Mouse (Mus musculus) erythroid progenitor cell, adult 5-6 weeks (primary cell): ENCODE measurements around the gene Osbpl6. TPM values are rescaled to one million over a fixed set of nuclear protein-coding genes. Genes with fewer than 3 reads are reported as not detected.

Source experiments
- ATAC-seq: replicated peaks from 2 replicates; pipeline ENCODE4 v1.8.0; 2016; ENCODE audit warnings: moderate number of reproducible peaks, mild to moderate bottlenecking, moderate TSS enrichment, inconsistent platforms; ENCODE audit not compliant: poor library complexity, low FRiP score, severe bottlenecking
- total RNA-seq, 2 experiments: library from RNA; stranded (forward) in 1 of 2; stranded (reverse) in 1 of 2; fragments of 150-400 nt in 1 of 2; fragments of 186-747, 209-891 nt in 1 of 2; gene quantifications; 2 replicates each; pipeline versions ENCODE4 v1.2.3 to v1.2.4; 2015 to 2017; ENCODE audit warnings: low replicate concordance in 2 of 2

Gene Osbpl6
- total RNA-seq (2015; ENCODE audit: low replicate concordance) (not detected in 2 replicates), total RNA-seq (2017; ENCODE audit: low replicate concordance) (not detected in 2 replicates)

DNA sequence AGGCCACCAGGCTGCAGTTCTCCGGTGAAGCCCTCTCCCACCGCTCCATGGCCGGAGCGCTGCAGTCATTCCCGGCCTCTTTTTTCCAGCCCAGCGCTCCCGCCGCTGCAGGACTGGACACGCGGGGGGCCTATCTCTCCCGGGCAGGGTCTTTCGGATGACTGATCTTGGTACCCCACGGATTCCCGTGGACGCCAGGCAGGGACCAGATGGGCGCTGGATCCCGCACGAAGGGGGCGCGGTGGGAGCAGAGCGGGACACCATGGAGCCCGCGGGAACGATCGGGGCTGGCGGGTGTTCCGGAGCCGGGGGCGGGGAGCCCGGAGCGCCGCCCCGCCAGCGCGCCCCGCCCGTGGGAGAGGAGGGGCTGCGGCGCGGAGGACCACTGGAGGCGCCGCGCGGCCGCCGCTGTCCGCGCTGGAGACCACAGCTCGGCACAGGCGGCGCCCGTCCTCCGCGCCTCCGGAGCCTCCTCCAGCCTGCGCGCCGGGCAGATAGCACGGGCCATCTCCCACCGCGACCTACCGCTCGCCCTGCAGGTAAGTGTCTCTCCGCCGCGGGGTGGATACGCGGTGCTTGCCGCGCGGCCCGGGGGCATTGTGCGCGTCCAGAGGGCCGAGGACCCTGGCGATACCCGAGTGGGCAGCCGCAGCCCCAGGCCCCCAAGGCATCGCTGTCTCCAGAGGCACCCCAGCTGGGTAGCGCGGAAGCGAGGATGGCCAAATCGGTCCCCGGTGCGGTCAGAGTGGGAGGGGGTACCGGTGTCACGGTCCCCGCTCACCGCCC, at the start of gene Osbpl6:
Gene Osbpl6 (plus strand): TSS at position 358 of the 786 bp plus-strand sequence.
- ATAC-seq, result no peak

DNA sequence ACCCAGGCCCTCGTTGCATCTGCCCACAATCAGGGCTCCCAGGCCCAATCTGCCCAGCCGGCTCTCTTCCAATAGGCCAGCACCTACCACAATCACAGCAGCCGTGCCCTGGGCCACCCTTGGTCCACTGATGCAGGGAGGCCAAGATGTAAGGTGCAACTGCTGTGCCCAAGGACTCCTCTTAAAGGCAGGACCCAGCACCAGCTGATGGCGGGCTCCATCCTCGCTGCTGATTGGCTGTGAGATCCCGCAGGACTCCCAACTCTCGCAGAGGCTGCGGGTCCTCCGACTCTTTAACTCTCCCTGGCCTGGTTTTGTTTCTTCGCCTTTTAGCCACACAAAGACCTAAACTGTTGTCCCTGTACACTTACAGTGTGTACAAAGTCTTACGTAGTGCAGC, 46.1 kb upstream of the Osbpl6 start, which contains the start of gene Cyct:
Gene Cyct (minus strand): TSS at position 225 of the 400 bp plus-strand sequence.
- no peak for ATAC-seq

DNA sequence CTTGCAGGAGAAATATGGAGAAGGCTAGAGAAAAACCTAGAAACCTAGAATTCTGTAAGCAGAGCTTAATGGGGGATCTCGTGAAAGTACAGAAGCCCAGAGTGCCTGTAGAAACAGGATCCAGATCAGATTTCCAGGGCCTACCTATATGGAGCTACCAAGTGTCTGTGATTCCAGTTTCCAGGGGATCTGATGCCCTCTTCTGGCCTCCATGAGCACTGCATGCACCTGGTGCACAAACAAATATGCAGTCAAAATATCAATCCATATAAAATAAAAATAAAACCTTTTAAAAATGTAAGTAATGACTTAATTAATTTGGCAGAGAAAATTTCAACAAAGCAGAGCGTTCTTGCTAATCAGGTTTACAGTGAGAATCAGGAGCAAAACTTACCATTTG, 44.2 kb upstream of the Osbpl6 start:
- ATAC-seq, result no peak

DNA sequence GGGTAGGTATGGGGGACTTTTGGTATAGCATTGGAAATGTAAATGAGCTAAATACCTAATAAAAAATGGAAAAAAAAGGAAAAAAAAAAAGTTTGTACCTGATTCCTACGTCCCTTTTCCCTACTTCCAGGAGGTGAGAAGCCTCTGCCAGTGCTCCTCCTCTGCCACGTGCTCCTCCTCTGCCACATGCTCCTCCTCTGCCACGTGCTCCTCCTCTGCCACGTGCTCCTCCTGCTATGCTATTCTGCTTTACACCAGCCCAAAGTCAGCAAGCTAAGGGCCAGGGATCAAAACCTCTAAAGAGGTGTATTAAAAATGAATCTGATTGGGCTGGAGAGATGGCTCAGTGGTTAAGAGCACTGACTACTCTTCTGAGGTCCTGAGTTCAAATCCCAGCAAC, 40.5 kb upstream of the Osbpl6 start:
- no peak for ATAC-seq

DNA sequence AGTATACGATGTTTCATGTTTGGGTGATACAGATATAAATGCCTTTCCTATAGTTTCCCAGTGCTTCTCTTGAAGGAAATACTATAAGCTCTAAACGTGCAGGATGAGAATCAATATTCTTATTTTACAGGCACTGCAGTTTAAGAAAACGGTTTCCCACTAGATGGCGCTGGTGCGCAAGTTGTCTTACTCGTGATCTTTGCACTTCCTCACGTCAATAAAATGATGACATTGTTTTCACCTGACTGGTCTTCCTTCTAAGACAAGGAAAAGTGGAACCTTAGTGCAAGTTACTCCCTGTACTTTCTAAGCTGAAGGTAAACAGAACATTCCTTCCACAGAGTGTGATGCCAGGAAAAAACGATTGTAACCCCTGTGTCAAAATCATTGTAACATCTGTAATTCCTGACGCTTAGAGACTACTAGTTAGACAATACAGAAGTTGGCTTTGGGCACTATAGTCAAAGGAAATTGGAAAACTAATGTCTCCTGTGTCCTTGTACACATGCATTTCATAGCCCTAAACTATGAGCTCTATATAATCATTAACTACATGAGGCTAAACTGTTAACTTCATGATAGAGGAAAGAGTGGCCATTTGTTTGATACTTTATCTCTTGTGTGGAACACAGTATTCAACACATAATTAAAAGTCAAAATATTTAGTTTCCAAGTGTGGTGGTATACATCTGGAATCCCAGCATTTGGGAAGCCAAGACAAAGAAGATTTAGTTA, 39.0 kb upstream of the Osbpl6 start:
- no peak for ATAC-seq

DNA sequence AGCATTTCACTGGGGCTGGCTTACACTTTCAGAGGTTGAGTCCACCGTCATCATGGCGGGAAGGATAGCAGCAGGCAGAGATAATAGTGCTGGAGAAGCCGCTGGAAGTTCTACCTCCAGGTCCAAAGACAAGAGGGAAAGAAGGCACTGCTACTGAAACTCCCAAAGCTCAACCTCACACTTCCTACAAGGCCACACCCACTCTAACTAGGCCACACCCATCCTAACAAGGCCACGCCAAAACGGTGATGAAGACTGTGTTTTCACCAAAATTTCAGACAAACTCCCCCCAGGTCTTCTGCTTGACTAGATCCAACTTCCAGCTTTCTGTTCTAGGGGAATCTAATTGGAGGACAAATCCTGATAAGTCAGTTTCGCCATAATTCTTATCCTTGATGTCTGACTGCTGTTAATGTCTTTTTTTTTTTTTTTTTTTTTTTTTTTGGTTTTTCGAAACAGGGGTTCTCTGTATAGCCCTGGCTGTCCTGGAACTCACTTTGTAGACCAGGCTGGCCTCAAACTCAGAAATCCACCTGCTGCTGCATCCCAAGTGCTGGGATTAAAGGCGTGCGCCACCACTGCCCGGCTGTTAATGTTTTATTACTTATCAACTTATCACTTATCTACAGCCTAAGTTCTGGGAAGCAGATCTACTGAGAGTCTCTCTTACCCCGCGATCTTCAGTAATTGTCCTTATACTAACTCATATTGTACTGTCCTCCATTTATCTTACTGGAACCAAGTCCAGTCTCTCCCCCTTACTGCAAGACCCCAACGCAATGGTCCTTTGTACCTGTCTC, 37.2 kb upstream of the Osbpl6 start:
- ATAC-seq, result no peak

DNA sequence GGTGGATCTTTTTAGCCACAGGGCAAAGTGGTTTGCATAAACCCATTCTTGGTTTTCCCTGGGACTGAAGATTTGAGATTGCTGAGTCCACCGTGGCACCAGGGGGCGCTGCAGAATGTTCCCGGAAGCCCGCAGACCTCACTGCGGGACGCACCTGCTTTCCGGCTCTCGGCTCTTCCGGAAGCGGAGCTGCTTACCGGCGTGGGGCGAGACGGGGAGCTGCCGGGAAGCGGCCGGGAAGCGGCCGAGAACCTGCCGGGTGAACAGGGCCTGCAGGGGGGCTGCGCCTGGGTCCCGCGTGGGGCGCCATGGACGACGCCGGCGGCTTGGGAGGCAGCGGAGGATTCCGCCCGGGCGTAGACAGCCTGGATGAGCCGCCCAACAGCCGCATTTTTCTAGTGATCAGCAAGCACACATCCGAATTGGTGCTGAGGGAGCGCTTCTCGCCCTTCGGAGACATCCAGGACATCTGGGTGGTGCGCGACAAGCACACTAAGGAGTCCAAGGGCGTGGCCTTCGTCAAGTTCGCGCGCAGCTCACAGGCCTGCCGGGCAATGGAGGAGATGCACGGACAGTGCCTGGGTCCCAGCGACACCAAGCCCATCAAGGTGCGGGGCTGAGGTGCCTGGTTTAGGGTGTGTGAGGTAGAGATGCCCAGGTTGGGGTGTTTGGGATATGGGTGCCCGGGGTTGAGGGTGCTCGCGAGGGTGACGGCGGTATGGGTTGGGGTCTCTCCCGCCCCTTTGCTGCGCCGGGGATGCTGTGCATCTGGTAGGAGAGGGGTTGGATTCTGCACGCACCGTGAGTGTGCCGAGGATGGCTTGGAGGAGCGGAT, 36.3 kb upstream of the Osbpl6 start, which contains the start of gene Rbm45:
Gene Rbm45 (plus strand): TSS at position 164 of the 835 bp plus-strand sequence.
- peak; percentile 89 for ATAC-seq

DNA sequence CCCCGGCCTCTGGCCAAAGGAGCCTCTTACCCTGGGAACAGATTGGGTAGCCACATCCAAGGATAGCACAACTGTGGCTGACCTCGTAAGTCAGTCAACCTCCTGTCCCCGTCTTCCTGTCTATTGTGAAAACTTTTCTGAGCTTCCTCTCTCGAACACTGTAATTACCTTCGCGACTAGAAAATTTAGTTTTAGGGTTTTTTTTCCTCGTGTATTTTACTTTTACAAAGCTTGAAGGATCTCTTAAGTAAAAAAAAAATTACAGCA, 35.7 kb upstream of the Osbpl6 start:
- peak; percentile 46 for ATAC-seq

DNA sequence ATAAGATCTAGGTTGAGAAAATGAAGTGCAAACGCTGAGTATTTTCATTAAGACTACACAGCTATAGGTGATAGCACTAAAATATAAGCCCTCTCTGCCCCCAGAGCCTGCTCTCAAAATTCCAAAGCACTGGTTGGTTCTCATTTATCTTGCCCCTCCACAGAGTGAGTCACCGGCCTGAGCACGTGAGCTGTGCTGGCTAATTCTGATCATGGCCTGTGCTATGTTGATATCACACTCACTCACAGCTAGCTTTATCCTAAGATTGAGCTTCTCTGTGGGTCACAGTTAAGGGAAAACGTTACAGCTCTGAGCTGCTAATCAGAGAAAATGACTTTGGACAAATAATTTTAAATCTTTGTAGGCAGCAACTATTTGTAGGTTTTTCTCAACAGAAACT, 34.1 kb upstream of the Osbpl6 start:
- ATAC-seq, result no peak

DNA sequence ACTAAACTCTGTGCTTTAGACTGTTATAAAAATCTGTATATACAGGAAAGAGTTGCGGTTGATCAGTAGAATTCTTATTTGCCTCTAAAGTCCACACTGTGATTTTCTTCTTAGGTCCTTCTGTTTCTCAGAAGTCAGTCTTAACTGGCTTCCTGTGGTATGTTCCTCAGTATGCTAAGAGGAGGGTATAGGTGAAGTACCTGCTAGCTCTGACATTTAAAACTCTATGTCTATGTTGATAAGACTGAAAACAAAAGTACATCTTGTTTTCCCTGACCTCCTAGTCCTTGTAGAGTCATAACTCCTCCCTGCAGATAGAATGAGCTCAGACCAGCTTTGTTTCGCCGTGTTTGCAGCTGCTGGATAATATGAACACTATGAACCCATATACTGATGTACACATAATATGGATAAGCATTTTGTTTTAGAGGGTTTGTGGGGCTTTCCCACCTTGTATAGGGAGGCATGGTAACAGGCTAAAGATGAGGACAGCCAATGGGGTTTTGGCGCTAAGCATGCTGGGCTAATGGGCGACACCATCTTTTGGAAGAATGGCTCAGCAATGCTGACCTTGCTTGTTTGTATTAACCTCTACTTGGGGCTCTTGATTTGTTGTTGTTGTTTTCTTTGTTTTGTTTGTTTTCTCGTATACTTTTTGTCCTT, 31.6 kb upstream of the Osbpl6 start:
- ATAC-seq, result no peak

DNA sequence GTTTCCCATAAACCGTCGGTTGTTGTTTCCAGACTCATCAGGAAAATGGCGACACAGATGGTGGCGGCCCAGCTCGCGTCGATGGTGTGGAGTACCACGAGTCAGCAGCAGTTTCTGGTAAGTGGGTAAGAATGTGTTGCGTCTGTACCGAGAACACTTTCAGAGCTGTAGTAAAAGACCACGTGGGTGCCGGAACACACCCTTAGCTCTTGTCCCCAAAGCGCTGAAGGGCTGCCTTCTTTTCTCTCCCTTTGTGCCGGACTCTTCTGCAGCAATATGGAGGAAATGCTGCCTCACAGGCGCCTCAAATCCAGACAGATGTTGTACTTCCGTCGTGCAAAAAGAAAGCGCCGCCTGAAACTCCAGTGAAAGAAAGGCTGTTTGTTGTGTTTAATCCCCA, 27.7 kb upstream of the Osbpl6 start:
- ATAC-seq, result no peak

DNA sequence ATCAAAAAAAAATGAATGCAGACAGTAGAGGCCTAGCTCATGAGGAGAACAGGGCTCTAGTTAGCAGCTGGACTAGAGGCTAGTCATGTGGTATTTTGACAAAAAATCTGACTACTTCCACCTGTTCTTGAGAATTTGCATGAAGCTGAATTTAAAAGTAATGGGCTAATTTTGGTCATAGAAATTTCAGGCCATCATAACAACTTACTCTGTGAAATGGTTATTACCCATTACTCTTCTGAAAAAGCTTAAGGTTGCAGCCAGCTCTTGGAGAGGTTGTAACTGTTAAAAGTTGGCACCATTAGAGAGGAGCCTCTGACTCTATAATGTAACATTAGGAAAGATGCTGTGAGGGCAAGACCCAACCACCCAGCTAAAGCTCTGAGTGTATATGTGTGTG, 19.8 kb upstream of the Osbpl6 start:
- ATAC-seq, result no peak

DNA sequence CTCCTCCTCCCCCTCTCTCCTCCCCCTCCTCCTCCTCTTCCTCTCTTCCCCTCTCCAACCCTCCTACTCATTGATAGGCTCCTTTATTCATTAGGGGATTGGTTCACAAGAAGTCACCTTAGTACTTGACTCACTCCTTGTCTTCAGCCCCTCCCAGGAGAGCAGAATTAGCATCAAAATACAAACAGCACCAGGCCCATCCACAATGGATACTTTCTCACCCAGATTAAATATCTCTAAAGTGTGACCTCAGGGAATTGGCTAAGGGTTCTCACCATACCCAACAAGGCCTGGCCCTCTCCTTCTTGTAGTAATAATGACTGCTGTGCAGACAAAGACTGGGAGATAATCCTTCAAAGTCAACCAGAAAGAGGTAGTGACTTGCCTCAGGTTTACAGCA, 6.1 kb upstream of the Osbpl6 start:
- ATAC-seq, result no peak

DNA sequence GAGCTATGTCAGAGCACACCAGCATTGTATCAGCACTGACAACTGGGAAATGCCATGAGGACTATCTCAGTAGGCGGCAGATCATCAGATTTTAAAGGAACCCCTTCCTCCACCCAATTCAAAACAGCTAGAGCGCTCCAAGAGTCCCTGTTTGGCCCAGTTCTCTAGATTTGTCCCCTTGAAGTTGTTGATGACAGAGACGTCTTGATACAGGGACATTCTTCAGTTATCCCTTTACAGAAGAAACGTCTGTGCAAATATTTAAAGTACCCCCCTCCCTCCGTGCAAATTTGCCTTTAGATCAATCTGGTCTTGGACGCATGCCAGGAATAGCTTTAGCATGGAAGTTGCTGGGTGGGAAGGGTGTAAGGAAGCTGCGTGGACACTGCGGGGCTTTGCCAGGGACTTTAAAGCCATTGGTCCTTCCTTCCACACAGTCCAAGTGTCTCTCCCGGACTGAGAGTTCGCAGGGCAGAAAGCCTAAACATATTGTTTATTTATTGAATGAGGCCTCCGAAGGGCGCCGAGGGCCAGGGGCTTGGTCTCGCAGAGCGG, 635 bp upstream of the Osbpl6 start:
- ATAC-seq, result no peak

DNA sequence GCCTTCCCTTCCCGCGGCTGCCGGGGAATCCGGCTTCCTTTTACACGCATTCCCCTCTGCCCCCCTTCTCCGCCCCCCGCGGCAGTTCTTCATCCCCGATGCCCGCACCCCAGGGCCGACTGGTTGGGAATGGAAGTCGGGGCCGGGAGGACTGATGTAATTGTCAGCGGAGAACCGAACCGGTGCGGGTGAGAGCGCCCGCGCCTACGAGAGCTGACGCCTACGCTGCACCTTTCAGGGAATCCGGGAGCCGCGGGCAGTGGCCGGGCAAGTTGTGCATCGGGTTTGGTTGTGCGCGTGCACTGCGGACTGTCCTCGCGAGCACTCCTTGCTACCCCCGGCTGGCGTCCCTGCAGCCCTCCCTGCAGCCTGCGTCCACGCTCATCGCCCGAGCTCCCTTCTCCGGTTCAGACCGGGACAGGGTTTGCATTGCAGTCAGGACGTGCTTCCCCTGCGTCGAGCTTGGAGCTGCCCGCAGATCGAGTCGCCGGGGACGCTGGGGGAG, 681 bp downstream of the Osbpl6 start:
- no peak for ATAC-seq

DNA sequence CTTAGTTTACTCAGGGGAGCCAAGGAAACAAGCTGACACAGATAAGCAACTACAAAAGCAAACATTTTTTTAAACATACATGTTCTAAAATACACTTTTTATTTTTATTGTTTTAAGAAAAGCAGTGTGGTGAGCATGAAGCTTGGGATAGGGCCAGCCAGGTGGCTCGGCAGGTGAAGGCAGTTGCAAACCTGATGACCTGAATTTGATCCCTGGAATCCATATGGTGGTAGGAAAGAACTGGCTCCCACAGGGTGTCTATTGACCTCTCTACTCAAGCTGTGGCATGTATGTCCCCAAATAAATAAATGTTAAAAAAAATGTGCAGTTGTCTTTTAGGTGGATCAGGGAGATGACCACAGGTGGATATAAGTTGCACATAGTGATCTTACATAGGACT, 3.2 kb downstream of the Osbpl6 start:
- no peak for ATAC-seq

DNA sequence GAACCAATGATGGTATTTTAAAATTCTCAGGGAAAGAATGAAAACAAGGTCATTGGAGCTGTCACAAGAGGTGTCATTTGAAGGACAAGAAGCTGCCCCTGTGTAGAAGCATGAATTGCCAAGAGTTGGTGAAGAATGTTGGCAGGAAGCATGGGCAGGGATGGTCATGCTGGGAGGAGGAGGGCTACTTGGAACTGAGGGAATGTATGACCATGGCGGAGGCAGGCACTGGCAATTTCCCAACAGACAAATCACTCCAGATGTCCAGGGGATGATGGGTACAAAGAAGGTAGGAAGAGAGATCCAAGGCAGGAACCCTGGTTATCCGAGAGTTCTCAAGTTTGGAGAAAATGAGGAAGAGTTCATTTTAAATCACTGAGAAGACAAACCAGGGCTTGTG, 3.7 kb downstream of the Osbpl6 start:
- no peak for ATAC-seq

DNA sequence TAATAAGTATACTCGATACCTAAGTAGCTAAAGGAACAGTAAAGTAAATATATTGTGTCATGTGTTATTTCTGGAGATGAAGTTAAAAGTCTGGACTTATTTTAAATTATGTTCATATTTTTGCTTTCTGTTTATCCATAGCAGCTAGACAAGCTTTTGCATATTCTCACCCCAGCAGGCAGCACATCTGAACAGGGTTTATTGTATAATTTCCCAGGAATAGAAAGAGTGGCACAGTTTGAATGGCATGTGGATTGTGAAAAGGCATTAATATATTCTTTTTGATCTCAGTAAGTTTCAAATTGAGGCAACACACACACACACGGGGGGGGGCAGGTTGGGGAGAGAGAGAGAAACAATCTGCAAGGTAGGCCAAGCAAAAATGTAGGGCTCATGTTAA, 6.6 kb downstream of the Osbpl6 start:
- ATAC-seq, result no peak
